Mouse (Mus musculus) hindbrain, embryonic 16.5 days (tissue): ENCODE results near the gene Atxn1. TPM values are rescaled to one million over a fixed set of nuclear protein-coding genes. Genes with fewer than 3 reads are reported as not detected.

ENCODE experiments used
- ATAC-seq: fragments of 200-750 bp; cut with Nextera tagmentation; 2 replicates; pipeline ENCODE4 v1.8.0; 2017; ENCODE audit warnings: moderate TSS enrichment, moderate library complexity
- H3K27ac ChIP-seq: fragments of 300-500 bp; sonication (generic); 2 replicates; pipeline ENCODE4 v1.5.1; 2014; ENCODE audit warnings: low read depth, mild to moderate bottlenecking, control low read depth, low read length, moderate library complexity
- H3K27me3 ChIP-seq: fragments of 300-500 bp; sonication (generic); replicated peaks from 2 replicates; pipeline ENCODE4 v1.6.1; 2014; ENCODE audit warnings: low read length; ENCODE audit not compliant: control insufficient read depth, insufficient read depth
- H3K36me3 ChIP-seq: fragments of 300-500 bp; sonication (generic); 2 replicates; pipeline ENCODE4 v1.6.1; 2014; ENCODE audit warnings: mild to moderate bottlenecking, low read length, moderate library complexity, mixed read lengths; ENCODE audit not compliant: control insufficient read depth, insufficient read depth
- H3K4me1 ChIP-seq: fragments of 300-500 bp; sonication (generic); 2 replicates; pipeline ENCODE4 v1.6.1; 2014; ENCODE audit warnings: low read depth, low read length; ENCODE audit not compliant: control insufficient read depth, insufficient read depth
- H3K4me2 ChIP-seq: fragments of 300-500 bp; sonication (generic); 2 replicates; pipeline ENCODE4 v1.6.1; 2014; ENCODE audit warnings: mild to moderate bottlenecking, low read length, control low read depth, moderate library complexity
- H3K4me3 ChIP-seq: fragments of 300-500 bp; sonication (generic); 2 replicates; pipeline ENCODE4 v1.5.1; 2014; ENCODE audit warnings: mild to moderate bottlenecking, low read length, control low read depth, moderate library complexity
- H3K9ac ChIP-seq: fragments of 300-500 bp; sonication (generic); 2 replicates; pipeline ENCODE4 v1.6.1; 2014; ENCODE audit warnings: low read depth, mild to moderate bottlenecking, control low read depth, low read length, moderate library complexity
- H3K9me3 ChIP-seq: fragments of 300-500 bp; sonication (generic); 2 replicates; pipeline ENCODE4 v1.6.1; 2014; ENCODE audit warnings: mild to moderate bottlenecking, low read length, moderate library complexity; ENCODE audit not compliant: control insufficient read depth
- WGBS: fragments of 180-500 bp; shearing (Covaris S2); extraction: QIAGEN DNeasy Blood & Tissue Kit; methylation state at CpG from one replicate; pipeline ENCODE4 v1.1.7; 2014; 5-methylcytosine and 5-hydroxymethylcytosine counted together
- polyA plus RNA-seq: library from polyadenylated mRNA; unstranded; fragments of >200 nt; fragmentation: Nextera tagmentation; extraction: Ambion mirVana; gene quantifications from 2 replicates; pipeline ENCODE4 v1.2.1, GENCODE M21; 2015

Gene Atxn1
- polyA plus RNA-seq, 1 experiment from 2014 or later, result 8.3 TPM

DNA sequence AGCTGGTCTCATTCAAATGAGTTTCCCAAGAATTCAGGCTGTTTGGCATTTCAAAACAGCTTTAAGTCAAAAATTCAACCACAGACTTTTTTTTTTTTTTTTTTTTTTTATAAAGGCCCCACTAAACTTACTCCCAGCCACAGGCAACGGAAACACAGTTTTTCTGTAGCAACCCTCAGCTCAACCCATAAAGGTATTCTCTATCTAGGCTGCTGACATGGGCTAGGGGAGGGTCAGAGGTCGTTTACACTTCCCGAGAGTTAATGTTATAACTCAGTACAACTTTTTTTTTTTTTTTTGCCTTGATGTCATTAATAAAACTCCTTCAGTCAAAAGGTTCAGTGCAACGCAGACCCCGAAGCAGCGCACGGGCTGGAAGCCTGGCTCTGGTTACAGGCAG is 93.3 kb downstream of the Atxn1 start:
- Histone ChIP-seq H3K27me3 (no peaks in the 10 kb centered on the region), H3K36me3 (no peaks in the 10 kb centered on the region), H3K9me3 (no peaks in the 10 kb centered on the region), H3K27ac (no peak overlapping the region), H3K4me2 (no peak overlapping the region), H3K9ac (no peak overlapping the region), H3K4me3 (no peak overlapping the region), H3K4me1 (no peaks in the 10 kb centered on the region)
- ATAC-seq, result no peak
- WGBS, result 77% methylated on average over 7 of the region's 7 CpGs

DNA sequence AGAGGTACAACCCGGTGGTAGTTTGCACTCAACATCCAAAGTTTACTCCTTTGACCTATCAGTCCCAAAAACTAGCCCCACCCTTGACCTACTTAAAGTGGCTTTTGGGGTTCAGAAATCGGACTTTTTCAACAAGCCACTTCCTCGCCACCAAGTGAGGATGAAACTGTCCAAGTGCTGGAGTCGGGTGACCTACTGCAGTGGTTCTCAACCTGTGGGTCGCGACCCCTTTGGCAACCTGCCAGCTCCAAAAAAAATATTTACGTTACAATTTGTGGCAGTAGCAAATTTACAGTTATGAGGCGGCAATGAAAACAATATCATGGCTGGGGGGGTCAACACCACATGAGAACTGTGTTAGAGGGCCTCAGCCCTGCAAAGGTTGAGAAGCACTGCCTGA is 95.9 kb downstream of the Atxn1 start:
- WGBS, result 90% methylated on average over 8 of the region's 8 CpGs
- Histone ChIP-seq H3K9me3 (no peaks in the 10 kb centered on the region), H3K4me2 (no peak overlapping the region), H3K9ac (no peak overlapping the region), H3K4me1 (no peaks in the 10 kb centered on the region), H3K27ac (no peak overlapping the region), H3K27me3 (no peaks in the 10 kb centered on the region), H3K4me3 (no peak overlapping the region), H3K36me3 (no peaks in the 10 kb centered on the region)
- no peak for ATAC-seq

GRCm38 (mm10) chr13:45867273-45867672 is 97.5 kb downstream of the Atxn1 start:
- no peak overlapping the region for H3K9ac ChIP-seq
- no peaks in the 10 kb centered on the region for H3K27me3 ChIP-seq
- H3K9me3 ChIP-seq, result no peaks in the 10 kb centered on the region
- no peaks in the 10 kb centered on the region for H3K36me3 ChIP-seq
- 82% methylated on average over 14 of the region's 14 CpGs for WGBS
- H3K4me2 ChIP-seq, result no peak overlapping the region
- H3K4me3 ChIP-seq, result no peak overlapping the region
- no peak overlapping the region for H3K27ac ChIP-seq
- no peaks in the 10 kb centered on the region for H3K4me1 ChIP-seq
- no peak for ATAC-seq

DNA sequence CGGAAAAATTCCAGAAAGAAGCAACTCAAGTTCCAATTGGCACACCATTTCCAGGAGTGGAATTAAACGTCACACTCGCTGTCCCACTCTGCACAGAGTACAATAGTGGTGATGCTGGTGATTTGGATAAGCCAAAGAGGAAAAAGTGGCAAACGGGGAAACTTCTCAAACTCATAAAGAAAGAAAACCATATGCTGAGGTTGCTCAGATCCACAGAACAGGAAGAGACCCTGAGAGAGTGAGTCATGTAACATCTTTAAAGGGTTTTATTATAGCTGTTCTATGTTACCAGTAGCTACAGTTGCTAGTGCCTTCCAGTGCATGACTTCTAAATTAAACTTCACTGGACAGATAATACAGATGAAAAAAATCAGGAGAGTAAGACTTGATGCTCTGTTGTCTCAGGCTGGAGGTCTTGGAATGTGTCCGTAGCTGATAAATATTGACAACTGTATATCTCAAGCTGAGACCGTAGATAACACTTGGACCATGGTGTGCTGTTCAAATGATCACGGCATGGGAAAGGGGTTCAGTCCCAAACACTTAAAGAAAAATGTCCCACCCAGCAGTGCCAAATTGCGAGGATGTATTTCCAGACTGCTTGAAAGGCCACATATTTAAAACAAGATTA is 98.1 kb downstream of the Atxn1 start:
- no peaks in the 10 kb centered on the region for H3K9me3 ChIP-seq
- no peak overlapping the region for H3K9ac ChIP-seq
- H3K27ac ChIP-seq, result no peak overlapping the region
- H3K36me3 ChIP-seq, result no peaks in the 10 kb centered on the region
- 92% methylated on average over 8 of the region's 8 CpGs for WGBS
- no peak overlapping the region for H3K4me3 ChIP-seq
- no peak for ATAC-seq
- H3K27me3 ChIP-seq, result no peaks in the 10 kb centered on the region
- H3K4me1 ChIP-seq, result no peaks in the 10 kb centered on the region
- no peak overlapping the region for H3K4me2 ChIP-seq

DNA sequence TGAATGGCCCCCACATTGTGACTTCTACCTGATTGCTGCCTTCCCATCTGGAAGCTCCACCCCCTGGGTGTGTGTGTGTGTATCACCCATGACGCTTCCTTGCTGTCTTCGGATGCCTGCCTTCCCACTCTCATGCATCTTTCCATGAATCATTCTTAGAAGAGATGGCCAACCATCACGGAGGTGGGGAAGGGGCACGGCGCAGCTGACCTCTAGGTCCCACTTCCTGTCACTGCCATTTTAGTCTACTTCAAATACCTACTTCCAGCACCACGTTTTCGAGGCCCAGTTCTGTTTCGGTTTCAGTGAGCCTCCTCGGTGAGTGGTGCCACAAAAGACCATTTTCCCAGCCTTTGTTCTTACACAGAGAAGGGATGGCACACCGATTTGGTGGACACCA is 99.2 kb downstream of the Atxn1 start:
- no peak overlapping the region for H3K27ac ChIP-seq
- no peak overlapping the region for H3K9ac ChIP-seq
- no peaks in the 10 kb centered on the region for H3K9me3 ChIP-seq
- no peak for ATAC-seq
- 97% methylated on average over 10 of the region's 10 CpGs for WGBS
- no peaks in the 10 kb centered on the region for H3K36me3 ChIP-seq
- H3K27me3 ChIP-seq, result no peaks in the 10 kb centered on the region
- H3K4me3 ChIP-seq, result no peak overlapping the region
- no peak overlapping the region for H3K4me2 ChIP-seq
- no peaks in the 10 kb centered on the region for H3K4me1 ChIP-seq

DNA sequence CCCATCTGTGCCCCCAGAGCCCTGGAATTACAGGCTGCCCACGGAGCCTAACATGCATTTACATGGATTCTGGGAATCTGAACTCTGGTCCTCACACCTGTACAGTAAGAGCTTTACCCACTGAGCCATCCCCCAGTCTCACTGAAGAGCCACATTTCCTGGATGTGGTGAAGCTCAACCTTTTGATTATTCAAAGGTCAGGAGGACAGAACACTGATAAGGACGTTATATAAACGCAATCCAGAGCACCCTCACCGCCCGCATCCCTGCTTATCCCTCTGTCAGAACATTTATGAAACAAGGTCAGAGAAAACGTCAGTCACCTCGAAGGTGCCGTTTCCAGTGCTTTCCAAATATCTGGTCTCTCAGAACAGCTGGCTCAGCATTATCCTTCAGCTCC is 101.0 kb downstream of the Atxn1 start:
- no peaks in the 10 kb centered on the region for H3K4me1 ChIP-seq
- WGBS, result 90% methylated on average over 8 of the region's 8 CpGs
- no peak overlapping the region for H3K9ac ChIP-seq
- H3K9me3 ChIP-seq, result no peaks in the 10 kb centered on the region
- H3K4me3 ChIP-seq, result no peak overlapping the region
- H3K36me3 ChIP-seq, result no peaks in the 10 kb centered on the region
- H3K4me2 ChIP-seq, result no peak overlapping the region
- no peak overlapping the region for H3K27ac ChIP-seq
- ATAC-seq, result no peak
- no peaks in the 10 kb centered on the region for H3K27me3 ChIP-seq

DNA sequence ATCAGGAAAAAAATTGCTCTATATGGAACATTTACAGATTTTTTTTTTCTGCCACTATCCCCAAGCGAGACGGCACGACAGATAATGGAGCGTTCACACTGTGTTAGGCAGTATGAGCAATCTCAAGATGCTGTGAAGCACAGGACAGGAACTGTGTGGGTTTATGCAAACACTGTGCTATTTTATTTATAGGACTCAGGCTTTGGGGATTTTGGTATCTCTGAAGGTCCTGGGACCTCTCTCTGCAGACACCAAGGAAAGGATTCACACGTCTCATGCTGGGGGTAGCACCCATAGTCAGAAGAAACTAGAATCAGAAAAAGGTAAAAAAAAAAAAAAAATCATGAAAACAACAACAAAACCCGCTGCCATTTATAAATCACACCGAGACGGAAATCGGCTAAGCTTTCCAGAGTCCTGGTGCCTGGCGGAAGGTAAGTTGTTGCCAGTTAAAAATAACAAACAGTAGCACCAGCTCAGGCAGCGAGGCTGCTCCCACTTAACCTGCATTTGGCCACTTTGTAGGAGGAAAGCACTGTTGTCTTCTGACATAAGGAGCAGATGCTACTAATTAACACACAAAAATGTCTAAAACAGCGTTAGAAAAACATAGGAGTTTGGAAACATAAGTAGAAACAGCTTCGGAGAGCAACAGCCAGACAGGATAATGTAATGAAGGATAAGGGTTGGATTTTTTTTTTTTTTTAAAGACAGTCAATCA is 102.8 kb downstream of the Atxn1 start:
- no peaks in the 10 kb centered on the region for H3K27me3 ChIP-seq
- WGBS, result 73% methylated on average over 13 of the region's 13 CpGs
- no peak for ATAC-seq

GRCm38 (mm10) chr13:45861098-45861580 is 103.7 kb downstream of the Atxn1 start:
- H3K27me3 ChIP-seq, result no peaks in the 10 kb centered on the region
- H3K4me3 ChIP-seq, result no peak overlapping the region
- ATAC-seq, result no peak
- H3K36me3 ChIP-seq, result no peaks in the 10 kb centered on the region
- no peak overlapping the region for H3K4me2 ChIP-seq
- H3K4me1 ChIP-seq, result no peaks in the 10 kb centered on the region
- H3K9me3 ChIP-seq, result no peaks in the 10 kb centered on the region
- no peak overlapping the region for H3K9ac ChIP-seq
- WGBS, result 18% methylated on average over 10 of the region's 10 CpGs
- no peak overlapping the region for H3K27ac ChIP-seq

More for the DNA sequence above, 102.8 kb downstream of the Atxn1 start:
- Histone ChIP-seq H3K4me2 (no peak overlapping the region), H3K4me1 (no peaks in the 10 kb centered on the region), H3K36me3 (no peaks in the 10 kb centered on the region), H3K27ac (no peak overlapping the region), H3K4me3 (no peak overlapping the region), H3K9ac (no peak overlapping the region), H3K9me3 (no peaks in the 10 kb centered on the region)

DNA sequence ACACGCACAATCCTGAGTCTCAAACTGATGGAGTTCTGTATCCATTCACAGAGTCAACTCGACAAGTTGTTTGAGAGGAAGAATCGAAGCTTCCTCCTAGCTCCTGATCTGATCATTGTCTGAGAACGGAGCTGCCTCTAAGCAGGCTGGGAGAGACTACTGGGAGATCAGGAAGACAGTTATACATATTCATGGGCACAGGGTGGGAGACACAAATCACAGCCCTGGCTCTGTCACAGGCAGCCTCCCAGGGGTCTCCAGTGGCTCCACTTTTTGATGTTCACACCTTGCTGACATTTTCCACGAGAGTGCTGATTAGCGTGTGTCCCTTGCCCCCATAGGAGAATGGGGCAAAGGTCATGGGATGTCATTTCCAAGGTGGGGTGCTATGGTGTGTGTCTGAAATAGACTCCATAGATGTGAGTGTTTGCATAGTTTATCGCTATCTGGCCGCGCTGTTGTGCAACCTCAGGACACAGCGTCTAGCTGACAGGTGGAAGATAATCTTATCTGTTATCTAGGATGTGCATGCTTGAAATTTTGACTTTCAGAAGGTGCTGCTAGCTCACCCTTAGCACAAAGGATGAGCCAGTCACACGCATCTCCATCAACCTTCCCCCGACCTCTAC is 105.6 kb downstream of the Atxn1 start:
- H3K4me2 ChIP-seq, result no peak overlapping the region
- H3K9ac ChIP-seq, result no peak overlapping the region
- H3K27me3 ChIP-seq, result no peaks in the 10 kb centered on the region
- no peaks in the 10 kb centered on the region for H3K36me3 ChIP-seq
- H3K4me1 ChIP-seq, result no peaks in the 10 kb centered on the region
- 67% methylated on average over 12 of the region's 12 CpGs for whole genome bisulfite sequencing
- ATAC-seq, result no peak
- H3K9me3 ChIP-seq, result no peaks in the 10 kb centered on the region
- H3K4me3 ChIP-seq, result no peak overlapping the region
- H3K27ac ChIP-seq, result no peak overlapping the region
